Mouse (Mus musculus) thymus, postnatal 14 days (tissue): ENCODE results near the gene Gna14.

Experiments used
- DNase-seq: peaks from one replicate; pipeline ENCODE4 v3.0.0; 2021

Gna14 gene

DNA sequence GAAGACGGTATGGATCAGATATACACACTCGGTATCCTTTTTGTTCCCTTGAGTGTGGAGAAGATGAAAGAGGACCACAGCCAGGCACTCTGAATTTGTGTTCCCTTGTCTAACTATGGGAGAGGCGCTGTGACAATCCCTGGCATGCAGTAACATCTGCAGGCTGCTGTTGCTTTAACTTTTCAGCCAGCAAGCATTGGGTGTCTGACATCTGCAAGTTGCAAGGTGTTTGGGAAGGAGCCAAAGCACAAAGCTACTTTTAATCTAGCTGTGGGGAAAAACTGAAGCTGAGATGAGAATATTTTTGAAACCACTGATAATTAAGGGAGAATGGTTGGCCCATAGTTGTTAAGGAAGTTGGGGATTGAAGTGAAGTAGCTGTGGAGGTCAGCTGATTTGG lies 83.0 kb downstream of the Gna14 start:
- DNase-seq: no peak

DNA sequence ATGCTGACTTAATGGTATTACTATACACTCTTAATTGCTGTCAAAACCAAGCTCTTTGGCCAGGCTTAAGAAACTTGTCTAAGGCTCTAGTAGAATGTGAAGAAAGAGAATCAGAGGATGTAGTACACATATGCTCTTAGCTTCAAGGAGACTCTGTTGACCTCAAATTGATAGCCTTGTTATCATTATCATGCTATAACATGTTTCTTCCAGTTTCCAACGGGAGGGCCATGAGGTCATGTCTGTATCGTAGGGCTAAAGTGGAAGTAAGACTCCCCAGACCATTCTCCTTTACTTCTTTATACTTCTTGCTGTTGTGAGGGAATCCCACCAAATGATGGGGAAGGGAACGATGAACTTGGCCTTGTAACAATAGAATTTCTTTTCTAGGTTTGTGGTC lies 85.0 kb downstream of the Gna14 start:
- DNase-seq: no peak

DNA sequence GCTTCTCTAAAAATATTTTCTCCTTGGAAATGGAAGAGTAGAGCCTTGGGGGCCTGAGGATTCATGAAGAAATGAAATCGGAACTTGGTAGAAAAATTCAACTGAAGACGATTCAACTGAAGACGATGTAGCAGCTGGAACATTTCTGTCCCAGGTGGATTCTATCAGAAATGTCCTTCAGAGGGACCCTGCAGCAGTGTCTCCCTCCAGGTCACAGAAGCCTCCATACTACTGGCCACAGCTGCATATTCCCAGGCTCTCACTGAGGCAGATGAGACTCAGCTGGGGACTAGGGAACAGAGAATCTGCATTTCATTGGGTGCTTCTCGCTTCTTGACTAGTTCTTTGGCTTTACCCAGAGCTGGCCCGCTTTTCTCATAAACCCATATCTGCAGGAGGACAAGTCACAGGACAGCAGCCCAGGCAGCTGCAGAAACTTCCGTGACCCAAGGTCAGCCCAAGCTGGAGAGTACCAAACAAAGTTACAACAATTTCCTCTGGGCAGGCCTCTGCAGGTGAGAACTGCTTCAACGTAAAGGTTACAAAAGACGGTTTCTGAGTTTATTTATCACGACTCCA lies 90.8 kb downstream of the Gna14 start:
- no peak for DNase-seq

DNA sequence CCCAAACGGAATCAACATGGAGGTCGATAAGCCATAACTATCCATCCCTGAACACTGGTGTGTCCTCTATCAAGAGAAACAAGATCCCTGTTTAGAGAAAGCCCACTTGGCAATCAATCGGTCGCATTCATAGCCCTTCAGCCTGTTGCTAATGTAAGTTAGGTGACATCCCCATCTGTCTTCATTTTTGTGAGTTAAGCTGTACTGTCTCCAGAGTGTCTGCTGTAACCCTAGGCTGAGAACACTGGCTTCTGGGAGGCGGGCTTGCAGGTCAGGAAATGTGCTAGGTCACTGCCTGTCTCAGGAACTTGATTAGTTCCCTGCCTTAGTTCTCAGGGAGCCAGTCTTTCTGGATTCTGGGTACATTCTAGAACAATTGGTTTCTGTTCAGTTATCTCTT lies 91.5 kb downstream of the Gna14 start:
- no peak for DNase-seq

DNA sequence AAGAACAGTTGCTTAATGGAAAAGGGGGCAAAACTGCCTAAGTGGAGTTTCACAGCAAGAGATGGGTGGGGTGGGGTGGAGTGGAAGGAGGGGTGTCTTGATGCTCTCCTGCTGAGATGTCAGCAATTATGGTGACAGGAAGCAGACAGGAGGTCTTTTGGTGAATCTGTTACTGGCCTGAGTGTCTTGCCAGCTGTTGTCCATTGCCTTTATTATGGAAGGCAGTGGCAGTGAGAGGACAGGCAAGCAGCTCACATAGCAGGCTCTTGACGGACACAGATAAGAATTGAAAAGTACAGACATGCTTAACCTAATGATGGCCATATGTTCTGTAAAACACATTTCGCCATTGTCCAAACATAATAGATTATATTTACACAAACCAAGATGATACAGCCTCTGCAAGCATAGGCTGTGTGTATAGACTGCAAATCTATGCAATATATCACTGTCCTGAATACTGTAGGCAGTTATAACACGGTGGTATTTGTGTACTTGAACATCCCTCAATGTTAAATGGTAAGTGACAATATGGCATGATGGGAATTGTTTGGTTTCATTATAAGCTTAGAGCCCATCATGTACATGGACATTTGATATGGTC lies 92.8 kb downstream of the Gna14 start:
- DNase-seq: no peak

DNA sequence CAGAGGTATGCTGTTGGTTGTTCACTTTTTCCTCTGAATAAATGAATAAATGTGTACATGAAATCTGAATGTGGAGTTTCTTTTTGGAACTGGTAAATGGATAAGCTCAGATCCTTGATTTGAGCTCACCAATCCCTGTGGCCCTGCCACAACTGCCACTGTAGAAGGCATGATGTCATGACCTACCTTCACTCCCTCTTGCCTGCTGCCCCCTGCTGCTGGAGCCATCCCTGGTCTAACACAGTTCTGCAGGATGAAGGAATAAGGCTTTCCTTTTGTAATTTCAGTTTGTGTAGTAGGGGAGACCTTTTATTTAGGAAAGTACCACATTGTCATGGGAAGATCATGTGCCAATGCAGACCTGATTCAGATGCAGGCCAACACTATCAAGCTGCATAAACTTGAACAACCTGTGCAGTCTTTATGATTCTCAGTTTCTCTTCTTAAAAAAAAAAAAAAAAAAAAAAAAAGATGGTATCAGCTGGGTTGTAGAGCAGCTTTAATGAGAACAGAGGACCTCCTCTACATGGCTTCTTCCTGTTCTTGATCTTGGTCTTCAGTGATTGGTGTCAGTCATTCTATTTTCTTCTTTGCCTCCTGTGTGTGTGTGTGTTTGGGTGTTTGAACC lies 93.8 kb downstream of the Gna14 start:
- peak; percentile 44 for DNase-seq

DNA sequence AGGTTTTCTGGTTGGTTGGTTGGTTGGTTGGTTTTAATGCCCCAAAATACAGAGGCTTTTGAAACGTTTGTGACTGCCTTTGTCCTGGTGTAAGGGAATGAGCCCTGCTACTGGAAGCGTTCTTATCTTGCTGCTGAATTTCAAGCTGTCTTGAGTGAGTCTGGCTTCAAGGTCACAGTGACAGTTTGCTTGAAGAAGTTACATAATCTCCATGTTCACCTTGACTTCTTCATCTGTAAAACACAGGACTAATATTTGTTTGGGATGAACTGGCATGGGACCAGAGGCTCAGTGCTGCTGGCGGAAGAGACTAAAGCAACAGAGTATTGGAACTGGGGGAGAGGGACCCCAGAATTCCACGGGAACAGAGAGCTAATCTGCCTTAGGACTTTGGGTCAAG lies 94.4 kb downstream of the Gna14 start:
- DNase-seq: no peak

DNA sequence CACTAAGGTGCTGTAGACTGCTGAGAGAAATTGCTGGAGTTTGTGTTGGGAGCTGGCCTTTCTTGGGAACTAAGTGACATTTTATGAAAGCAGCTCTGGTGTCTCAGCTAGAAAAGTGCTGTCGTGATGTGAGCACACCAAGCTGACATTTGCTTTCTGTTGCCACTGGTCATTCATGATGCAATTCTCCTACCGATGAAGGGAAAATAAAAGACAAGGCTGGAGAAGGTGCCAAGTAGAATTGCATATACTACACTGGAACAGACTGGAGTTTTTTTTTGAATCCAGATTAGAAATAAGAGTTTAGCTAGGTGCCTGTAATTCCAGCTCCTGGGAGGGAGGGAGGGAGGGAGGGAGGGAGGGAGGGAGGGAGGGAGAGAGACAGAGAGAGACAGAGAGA lies 98.7 kb downstream of the Gna14 start:
- no peak for DNase-seq

DNA sequence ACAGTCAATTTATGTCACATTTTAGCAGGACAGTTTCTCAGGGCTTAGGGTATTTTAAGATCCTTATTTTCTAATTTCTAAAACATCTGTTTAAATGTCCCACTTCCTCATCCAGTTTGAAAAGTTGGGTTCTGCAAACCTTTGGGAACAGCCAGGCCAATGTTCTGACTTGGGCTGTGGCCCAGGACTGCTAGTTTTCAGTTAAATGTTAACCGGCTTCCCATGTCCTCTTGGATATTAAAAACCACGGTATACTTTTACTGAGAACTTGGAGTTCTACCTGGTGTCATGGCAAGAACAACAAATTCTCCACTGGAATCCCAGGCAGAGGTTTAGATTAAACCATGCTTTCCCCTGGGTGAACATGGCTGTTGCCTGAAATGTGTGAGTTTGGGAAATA lies 102.9 kb downstream of the Gna14 start:
- no peak for DNase-seq

DNA sequence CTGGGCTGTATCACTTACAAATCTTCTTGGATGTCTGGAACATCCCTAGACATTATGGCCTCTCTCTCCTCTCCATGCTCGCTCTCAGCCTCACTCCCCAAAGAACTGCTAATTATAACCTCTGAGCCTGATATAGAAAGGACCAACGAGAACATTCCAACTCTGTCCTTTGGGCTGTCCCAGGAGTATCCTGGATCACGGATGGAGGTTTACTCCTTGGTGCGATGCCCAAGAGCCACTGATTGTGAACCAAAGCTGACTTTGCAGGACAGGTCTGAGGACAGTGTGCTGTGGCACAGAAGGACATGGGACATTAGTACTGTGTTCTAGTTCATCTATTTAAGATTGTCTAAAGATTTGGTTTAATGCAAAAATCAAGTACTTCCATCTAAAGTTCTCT lies 108.1 kb downstream of the Gna14 start:
- no peak for DNase-seq

DNA sequence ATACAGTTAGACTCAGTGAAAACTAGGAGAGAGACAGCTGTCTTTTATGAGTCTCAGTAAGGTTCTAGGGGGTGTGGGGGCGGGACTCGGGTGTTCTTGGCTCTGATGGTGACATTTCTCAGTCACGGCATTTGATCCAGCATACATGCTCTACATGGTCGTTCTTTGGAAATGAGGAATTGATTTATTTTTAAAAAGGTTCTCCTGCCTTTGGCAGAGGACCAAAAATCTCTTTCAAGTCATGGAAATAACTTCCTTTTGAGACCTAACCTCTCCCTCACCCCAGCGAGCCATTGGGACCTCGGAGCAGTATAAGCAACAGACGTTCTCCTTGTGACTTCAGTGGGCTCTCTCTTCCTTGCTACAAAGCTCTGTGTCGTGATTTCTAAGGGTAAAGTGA lies 121.4 kb downstream of the Gna14 start:
- no peak for DNase-seq

DNA sequence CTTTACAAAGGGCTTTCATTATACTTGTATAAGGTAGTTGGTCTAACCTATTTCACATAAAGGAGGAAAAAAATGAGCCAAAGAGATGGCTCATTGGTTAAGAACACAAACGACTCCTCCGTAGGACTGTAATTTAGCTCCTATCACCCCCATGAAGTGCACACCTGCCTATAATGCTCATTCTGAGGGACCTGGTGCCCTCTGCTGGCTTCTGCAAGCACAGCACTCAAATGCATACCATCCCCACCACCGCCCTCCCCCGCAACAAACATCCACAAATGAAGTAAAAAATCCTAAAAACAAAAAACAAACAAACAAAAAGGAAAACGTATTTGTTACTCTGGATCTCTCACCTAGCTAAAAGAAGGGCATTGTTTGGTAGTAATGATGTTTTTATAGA lies 122.4 kb downstream of the Gna14 start:
- DNase-seq: peak; percentile 43

DNA sequence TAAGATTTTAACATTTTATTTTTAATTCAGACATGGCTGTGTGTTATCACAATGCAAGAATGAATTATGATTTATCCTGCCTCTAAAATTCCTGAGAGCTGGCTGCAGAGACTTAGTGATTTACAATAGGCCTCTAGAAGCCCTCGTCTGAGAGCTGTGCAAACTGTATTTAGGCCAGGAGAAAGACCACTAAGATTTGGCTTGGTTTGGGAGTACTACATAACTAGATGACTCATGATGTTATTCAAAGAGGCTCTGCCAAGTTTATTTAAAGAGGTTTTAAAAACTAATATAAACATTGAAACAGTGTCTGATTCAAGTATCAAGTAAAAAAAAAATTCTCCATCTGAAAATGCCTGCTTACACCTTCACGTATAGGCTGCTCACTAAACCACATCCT lies 123.0 kb downstream of the Gna14 start:
- DNase-seq: no peak

DNA sequence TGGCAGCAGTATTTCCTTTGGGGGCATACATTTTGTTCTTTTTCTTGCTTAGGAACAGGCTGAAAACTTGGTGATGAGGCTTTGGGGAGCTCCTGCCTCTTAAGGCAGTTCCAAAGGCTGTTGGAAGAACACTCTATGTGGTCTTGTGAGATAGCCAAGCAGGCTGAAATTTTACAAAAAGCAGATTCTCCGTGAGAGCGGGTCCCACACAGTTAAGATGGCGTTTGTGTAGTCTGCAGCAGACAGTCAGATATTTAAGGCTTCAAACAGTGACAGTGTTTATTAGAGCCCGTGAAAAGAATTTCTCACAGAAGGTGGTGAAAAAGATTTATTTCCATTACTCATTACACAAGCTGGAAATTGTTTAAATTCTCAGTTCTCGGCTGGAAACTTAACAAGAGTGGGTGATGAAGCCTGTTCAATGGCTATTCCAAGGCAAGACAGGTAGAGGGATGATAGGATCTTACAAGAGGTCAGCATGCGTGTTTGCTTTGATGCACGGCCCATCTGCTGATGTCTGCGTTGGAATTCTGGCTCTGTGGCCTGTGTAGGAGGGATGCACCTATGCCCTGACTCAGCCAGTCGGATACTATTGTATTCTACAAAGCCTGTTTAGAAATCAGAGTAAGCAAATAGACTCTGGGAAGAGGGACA lies 123.8 kb downstream of the Gna14 start:
- DNase-seq: no peak

DNA sequence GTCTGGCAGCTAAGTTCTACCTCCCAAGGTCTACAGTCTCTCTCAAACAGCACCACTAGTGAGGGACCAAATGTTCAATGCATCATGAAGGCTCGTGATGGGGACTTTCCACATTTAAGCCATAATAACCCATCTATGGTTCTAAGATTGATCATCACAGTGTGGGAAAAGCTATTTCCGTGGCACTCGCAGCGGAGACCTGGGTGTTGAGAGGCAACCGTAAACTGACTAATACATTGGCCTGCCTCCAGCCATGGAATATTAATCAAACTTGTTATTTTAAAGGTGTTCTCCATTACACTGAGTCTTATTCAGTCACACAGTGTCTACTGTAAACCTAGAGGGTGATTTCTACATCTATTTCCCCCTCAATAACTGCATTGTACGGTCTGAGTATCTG lies 127.1 kb downstream of the Gna14 start:
- no peak for DNase-seq

DNA sequence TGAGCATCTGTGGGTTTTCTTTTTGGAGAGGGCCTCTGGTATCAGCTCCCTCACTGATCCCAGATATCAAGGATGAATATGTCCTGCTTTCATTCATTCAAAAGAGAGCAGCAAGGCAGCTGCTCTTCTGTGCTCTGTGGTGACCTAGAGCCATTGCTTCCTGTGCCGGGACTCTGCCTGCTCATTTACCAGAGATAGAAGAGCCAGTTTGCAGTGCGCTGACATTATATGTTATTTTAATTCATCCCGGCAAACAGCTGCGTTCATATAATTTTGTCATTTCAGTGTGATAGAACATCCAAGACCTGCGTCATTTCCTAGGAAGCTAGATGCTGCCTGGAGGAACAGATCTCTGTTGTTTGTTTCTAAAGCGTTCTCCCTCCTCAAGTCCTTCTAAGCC lies 141.2 kb downstream of the Gna14 start:
- no peak for DNase-seq

DNA sequence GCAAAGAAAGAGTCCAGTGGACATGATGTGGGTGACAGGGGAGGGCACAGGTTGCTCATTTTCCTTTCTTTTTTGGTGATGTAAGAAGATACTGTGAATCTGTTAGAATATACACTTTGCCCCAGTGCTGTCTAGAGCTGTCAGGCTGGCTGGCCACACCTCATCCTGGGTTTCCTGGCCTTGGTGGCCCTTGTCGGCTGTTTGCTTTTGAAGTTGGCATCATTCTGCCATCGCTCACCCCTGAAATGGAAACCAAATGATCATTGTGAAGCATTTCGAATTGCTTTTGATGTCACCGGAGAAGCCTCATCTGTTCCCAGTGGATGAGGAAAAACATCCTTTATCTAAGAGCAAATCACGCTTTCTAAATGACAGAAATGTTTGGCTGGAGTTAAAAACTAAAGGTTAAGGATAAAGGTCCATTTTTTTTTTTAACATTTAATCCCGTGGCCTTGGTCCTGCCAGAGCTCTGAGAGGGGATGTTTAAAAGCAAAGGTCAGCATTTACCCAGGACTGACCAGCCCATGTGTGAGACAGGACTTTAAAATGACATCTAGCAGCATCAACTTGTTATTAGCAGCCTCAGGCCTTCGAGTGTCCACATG lies 144.2 kb downstream of the Gna14 start:
- DNase-seq: no peak

DNA sequence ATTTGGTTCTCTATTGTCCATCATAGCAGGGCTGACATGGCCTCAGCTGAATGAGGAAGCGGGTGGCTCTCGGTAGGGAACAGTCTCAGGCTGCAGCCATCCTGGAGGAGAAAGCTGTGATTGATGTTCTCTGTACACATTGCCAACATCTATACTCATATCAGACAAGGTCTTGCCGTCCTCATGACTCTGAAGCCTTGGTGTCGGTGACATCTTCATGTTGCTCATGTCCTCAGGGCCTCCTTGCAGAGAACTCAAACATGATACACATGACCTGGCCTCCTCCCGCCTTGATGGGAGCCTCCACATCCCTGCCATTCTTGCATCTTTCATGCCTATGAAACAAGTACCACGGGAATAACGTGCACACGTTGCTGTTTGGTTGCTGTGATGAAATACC lies 144.9 kb downstream of the Gna14 start:
- no peak for DNase-seq

DNA sequence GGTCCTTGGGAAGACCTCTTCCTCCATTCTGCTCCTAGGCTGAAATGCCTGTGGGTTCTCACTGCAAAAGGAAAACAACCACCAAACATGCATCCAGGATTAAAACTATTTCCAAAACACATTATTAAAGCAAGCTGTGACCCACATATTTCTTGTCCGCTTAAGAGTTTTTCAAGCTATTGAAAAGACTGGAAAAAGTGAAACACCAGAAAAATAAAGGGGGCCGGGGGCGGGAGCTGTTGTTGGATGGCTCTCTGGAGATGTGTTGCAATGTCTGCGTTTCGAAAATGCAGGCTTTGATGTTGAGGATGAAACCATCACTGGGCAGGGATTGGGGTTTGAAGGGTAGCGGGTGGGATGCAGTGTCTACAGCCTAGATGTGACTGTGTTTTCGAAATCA lies 149.0 kb downstream of the Gna14 start:
- DNase-seq: no peak

DNA sequence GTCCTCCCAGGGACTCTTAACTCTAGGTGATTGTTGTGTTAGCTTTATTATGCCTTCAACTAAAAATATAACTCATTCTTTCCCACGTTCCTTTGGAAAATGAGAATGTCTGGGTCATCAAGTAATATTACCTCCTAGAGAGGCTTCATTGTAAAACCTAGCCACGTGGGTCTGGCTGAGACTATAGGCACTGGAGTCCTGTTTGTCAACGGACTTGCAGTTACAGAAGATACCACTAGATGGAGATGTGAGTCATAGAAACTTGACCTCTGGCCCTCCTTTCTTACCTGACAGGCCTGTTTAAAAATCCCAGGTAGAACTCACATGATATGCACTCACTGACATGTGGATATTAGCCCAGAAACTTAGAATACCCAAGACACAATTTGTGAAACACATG lies 149.8 kb downstream of the Gna14 start:
- peak; percentile 41 for DNase-seq

DNA sequence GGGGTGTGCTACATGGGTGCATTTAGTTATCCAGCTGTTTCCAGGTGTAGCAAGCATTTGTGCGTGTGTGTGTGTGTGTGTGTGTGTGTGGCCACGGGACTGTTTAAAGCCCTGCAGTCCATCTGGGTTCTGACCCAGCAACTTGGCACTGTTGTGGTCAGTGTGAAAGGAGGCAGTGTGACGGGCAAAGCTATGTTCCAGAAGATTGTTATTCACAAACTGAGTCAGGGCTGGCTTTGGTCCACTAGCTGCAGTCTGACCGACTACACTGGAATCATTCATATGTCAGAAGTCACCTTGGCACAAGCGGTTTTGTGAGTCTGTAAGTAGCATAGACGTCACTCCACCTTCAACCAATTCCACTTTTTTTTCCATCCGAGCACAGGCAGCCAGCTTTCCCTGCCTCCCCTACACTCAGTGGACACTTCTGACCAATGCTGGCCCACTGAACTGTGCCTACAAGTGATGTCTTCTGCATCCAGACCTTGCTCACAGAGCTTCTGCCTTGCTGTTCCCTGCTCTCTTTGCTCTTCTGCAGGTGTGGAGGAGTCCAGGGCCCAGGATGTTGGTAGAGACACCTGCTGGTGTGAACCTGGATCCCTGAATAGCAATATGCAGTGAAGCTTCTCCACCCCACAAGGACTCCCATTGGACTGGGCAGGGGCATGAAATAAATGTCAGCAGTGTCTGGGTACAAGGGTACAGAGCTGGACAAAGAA lies 157.9 kb downstream of the Gna14 start:
- DNase-seq: no peak

DNA sequence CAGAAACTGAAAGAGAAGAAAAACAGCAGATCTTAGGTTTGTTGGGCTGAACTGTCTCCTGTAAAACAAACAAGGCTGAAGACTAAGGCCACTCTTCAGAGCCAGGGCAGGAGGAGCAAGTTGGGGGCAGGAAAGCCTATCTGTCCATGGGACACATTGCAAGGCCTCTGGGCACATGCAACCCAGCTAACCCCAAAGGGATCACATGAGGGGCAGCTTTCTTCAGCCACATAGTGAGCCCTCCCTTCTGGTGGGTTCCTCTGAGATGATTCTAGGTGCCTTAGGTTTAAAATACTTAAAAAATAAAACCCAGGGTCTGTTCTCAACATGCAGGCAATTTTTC lies 158.4 kb downstream of the Gna14 start:
- DNase-seq: no peak

DNA sequence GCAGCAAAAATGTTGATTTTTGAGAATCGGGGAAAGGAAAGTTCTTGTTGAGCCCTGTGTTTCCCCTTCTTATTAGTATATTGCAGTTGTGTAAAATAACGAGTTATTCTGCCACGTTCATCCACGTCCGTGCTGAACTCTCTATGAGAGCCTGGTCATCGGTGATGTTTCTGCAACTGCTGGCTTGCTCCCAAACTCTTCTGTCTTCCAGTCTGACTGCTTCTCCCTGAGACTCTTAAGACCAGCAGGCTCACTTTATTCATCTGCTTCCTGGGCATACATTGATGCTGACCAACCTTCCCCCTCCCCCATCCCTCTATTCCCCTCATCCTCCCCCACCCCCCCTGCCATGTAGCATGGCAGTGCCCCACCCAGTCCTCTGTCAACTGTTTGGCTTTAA lies 161.7 kb downstream of the Gna14 start:
- DNase-seq: no peak
